Mouse (Mus musculus) left cerebral cortex, adult 11 months (tissue): ENCODE measurements around the gene Lrp2bp.

Experiments
- DNase-seq: peaks from one replicate; pipeline ENCODE4 v3.0.0; 2022; ENCODE audit warnings: low spot score

Gene Lrp2bp

GRCm38 (mm10) chr8:46036217-46036616, 37.1 kb downstream of the Lrp2bp start:
- no peak for DNase-seq

GRCm38 (mm10) chr8:46039666-46040065, 40.6 kb downstream of the Lrp2bp start:
- no peak for DNase-seq

GRCm38 (mm10) chr8:46040260-46040659, 41.2 kb downstream of the Lrp2bp start:
- DNase-seq = no peak

GRCm38 (mm10) chr8:46072798-46073197, 73.7 kb downstream of the Lrp2bp start:
- no peak for DNase-seq

- DNase-seq = no peak
Observed at GRCm38 (mm10) chr8:46073540-46074140, 74.5 kb downstream of the Lrp2bp start.

GRCm38 (mm10) chr8:46075223-46075622, 76.1 kb downstream of the Lrp2bp start:
- DNase-seq = no peak

GRCm38 (mm10) chr8:46078866-46079265, 79.8 kb downstream of the Lrp2bp start:
- no peak for DNase-seq
